Mouse (Mus musculus) 3134 (cell line): ENCODE results near the gene BC037034.

Experiments used
- DNase-seq: peaks from one replicate; pipeline ENCODE4 v3.0.0-alpha.2; 2011; ENCODE audit warnings: low spot score; ENCODE audit not compliant: insufficient read length; ENCODE audit errors: extremely low read depth

The BC037034 gene

DNA sequence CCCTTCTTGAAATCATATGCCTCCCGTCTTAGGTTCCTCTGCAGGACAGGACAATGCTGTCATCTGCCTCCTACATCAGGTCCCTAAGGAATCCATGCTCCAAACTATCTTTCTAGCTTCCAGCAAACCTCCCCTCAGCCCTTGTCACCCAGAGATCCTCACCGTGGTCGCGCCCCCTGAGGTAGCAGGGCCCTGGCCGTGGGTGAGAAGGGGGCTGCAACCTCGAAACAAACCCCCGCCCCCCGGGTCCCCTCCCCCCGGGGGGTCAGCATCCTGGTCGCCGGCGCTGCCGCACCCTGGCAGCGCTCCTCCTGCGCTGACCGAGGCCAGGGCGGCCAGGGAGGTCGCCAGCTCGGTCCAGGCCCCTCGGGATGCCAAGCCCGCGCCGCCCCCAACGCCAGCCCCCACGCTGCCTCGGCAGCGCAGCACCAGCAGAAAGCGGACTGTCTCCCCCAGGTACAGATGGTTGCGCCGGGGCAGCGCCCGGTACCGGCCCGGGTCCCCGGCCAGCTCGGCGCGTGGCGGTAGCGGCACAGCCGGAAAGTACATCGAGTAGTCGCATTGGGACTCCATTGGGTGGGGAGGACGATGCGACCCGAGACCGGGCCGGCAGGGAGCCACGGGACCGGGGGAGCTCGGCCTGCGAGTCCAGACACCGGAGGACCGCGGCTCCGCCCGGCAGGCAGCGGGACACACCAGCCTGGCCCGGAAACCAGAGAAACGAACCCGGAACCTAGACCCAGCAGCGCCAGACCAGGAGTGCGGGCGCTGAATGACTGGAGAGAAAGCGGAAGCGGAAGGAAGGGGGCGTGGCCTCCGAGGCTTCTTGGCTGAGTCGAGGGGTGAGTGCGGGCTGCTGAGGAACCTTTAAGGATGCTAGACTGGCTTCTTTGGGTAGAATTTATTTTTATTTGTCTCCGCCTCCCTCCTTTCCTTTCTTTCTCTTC is at the start of gene BC037034:
TSS of gene BC037034 (minus strand) at position 774 of the 947 bp plus-strand sequence.
- DNase-seq = peak; percentile 87

DNA sequence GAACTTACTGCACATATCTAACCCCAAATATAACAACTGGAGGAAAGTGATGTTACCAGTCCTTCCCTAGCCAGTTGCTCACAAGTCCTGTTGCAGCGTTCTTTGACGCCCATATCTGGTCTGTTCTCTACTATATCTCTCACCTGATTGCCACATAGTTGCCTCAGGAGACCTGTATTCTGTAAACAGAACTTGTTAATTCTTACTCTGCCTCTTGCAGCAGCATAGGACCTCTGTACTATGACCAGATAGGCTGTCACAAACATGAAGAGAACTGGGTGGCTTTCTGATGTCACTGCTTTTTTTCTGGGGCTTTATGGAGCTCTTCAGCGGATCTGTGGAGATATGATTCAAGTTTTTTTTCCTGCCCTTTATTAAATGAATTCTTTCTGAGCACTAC is 49.0 kb upstream of the BC037034 start:
- DNase-seq = no peak

GRCm38 (mm10) chr5:138299613-138300012 is 35.8 kb upstream of the BC037034 start:
- no peak for DNase-seq

GRCm38 (mm10) chr5:138294158-138294557 is 30.3 kb upstream of the BC037034 start:
- DNase-seq = no peak

GRCm38 (mm10) chr5:138291638-138292037 is 27.8 kb upstream of the BC037034 start:
- no peak for DNase-seq

GRCm38 (mm10) chr5:138287861-138288260 is 24.0 kb upstream of the BC037034 start:
- no peak for DNase-seq

DNA sequence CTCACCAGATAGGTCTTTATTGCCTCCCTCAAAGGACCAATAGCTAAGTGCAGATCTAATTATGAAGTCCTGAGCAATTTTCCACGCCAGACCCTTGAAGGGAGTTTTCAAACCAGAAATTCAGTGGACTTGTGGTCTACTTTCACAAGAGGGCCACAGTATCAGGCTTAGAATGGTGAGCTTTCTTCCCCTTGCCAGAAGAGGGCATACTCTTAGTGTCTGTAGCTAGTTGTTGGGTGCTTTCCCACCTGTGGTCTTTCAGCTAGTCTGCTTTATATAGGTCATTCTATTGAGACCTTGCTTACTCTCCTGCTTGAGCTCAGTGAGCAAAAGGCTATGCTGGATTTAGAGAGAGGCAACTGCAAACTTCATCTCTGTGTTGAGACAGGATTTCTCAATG is 19.7 kb upstream of the BC037034 start:
- DNase-seq = no peak

DNA sequence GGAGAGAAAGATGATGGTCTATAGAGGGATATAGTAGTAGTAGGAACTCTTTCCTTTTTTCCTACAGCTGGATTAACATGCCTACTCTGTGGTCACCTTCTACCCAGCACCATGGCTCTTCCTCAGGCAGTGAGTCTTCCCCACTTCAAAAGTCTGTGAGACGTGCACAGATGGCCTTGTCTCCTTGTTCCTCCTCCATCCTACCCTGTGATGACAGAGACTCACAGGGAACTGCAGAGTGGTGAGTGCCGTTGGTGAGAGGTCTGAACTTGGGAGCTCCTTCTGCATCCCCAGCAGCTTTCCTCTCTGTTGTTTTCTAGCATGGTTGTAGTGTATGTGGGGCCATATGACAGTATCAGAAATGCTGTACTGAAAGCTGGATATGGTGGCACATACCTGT is 18.0 kb upstream of the BC037034 start:
- no peak for DNase-seq

- DNase-seq = no peak
These were observed 17.0 kb upstream of the BC037034 start for GRCm38 (mm10) chr5:138280829-138281228.

GRCm38 (mm10) chr5:138280425-138280768 is 16.6 kb upstream of the BC037034 start:
- DNase-seq = no peak

GRCm38 (mm10) chr5:138279585-138280424 is 16.0 kb upstream of the BC037034 start, which contains the start of the genes Gm43720, Gpc2 and Stag3:
Gene Gm43720, minus strand, starts transcription at chr5:138279958.
Gene Gpc2, minus strand, starts transcription at chr5:138280005.
Gene Stag3, plus strand, starts transcription at chr5:138280240.
- DNase-seq = no peak

- no peak for DNase-seq
These were observed 14.2 kb upstream of the BC037034 start for GRCm38 (mm10) chr5:138277994-138278393.

GRCm38 (mm10) chr5:138275216-138276050 is 11.6 kb upstream of the BC037034 start:
- no peak for DNase-seq

DNA sequence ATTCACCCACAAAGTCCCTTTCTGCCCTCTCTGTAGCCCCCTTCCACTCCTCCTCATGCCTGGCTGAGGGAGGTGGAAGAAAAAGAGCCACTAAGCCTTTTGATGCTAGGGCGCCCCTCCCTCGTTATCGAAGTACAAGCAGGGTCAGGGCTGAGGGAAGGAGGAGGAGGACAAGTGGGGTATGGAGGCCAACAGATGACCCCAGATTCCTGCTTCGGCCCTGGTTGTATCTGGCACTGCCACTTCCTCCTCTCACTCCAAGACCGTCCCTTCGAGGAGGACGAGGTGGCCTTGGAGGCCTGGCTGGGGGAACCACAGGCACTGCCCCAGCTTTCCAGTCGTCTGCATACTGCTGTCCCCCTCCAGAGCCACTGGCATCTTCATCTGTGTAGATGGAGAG is 10.4 kb upstream of the BC037034 start:
- no peak for DNase-seq

- no peak for DNase-seq
These were observed 8.6 kb upstream of the BC037034 start, which contains the start of gene Gal3st4 for GRCm38 (mm10) chr5:138272409-138272923. Gene Gal3st4, minus strand, starts transcription at chr5:138272840.

- DNase-seq = no peak
These were observed 7.4 kb upstream of the BC037034 start for GRCm38 (mm10) chr5:138271232-138271631.

- no peak for DNase-seq
These were observed 5.1 kb upstream of the BC037034 start for GRCm38 (mm10) chr5:138268980-138269379.

DNA sequence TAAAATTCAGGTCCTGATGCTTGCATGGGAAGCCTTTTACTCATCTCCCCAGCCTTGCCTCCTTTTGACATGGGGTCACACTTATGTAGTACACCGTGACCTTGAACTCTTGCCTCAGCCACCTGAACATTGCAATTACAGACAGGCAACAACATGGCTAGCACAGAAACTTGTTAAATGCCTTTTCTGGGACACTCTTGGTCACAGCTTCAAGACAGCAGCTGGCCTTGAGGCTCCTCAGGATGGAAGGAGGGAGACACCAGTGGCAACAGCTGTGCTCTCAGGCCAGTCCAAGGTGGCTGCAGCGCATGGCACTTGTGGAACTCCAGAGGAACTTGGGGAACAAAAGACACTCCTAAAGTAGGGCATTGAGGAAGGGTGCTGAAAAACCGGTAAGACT is 3.3 kb upstream of the BC037034 start:
- DNase-seq = no peak

GRCm38 (mm10) chr5:138265712-138266111 is 1.9 kb upstream of the BC037034 start:
- DNase-seq = no peak

DNA sequence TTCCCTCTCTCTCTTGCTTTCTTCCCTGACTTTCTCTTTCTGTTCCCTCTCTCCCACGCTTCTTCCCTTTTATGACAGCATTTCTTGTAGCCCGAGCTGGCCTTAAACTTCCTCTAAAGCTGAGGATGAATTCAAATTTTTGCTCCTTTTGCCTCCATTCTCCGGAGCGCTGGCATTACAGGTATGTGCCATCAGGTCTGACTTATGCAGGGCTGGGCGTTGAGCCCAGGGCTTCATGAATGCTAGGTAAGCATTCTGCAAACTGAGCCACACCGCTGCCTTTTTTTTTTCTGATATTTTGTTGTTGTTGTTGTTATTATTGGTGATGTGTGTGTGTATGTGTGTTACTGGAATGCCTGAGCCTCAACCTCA is 360 bp upstream of the BC037034 start:
- no peak for DNase-seq
